ENCODE assay signal across 8 mouse cellular contexts in genomic region chrX:7947900-7948492, GRCm38 (mm10). TPM values are rescaled to one million over a fixed set of nuclear protein-coding genes. Genes with fewer than 3 reads are reported as not detected.
DNase-seq lines count a peak whose midpoint lies in the region; ATAC-seq and TF ChIP-seq lines count a peak whose summit lies in the region.

No protein-coding gene starts in this region.

- peak overlapping the region; percentile 40 for H3K4me2 ChIP-seq in forebrain, embryonic 15.5 days (replicated peaks)

- TF ChIP-seq POLR2A in lung, adult 2 months (IDR thresholded peaks at IDR 0.05; ENCODE audit: borderline replicate concordance, extremely low read depth, low read depth, low read length): no peak

- intact Hi-C loops in heart, postnatal 25 days (cut with DNase I): loop anchor here (10.0 kb wide), 1 partner anchor 343 kb away; the partner anchor contains the start of genes Cacna1f and Ccdc22

- peak; percentile 92 for DNase-seq in ES-E14 (ENCODE audit: low read depth, low spot score)
- DNase-seq in cerebellum, adult 11-12 months: peak; percentile 96
- DNase-seq in heart, postnatal 25 days (ENCODE audit: low spot score): peak; percentile 93
- peak; percentile 93 to 95 for DNase-seq in layer of hippocampus, adult 18-20 months (ENCODE audit: low spot score in 2 of 2)
- peak; percentile 88 for DNase-seq in lung, adult 2 months
- DNase-seq in thymus, adult 18-20 months: peak; percentile 65 to 82

- ATAC-seq in forebrain, embryonic 15.5 days (replicated peaks): peak; percentile 99
- peak; percentile 93 for ATAC-seq in neutrophil, adult 5-6 weeks (ENCODE audit: extremely low read depth, insufficient number of reproducible peaks, low FRiP score, poor library complexity, severe bottlenecking)

- peak overlapping the region; percentile 82 for H3K9ac ChIP-seq in ES-E14 (ENCODE audit: insufficient read depth, low read depth, low read length, poor library complexity, severe bottlenecking)
- peak overlapping the region; percentile 53 for H3K9ac ChIP-seq in forebrain, embryonic 15.5 days (replicated peaks)

- peaks cover 15% of the 10 kb centered on the region for H3K36me3 ChIP-seq in ES-E14 (ENCODE audit: control insufficient read depth, insufficient read depth, low read length, poor library complexity, severe bottlenecking)
- no peaks in the 10 kb centered on the region for H3K36me3 ChIP-seq in forebrain, embryonic 15.5 days

- H3K27me3 ChIP-seq in forebrain, embryonic 15.5 days: no peaks in the 10 kb centered on the region

- no peak for TF ChIP-seq CTCF in lung, adult 2 months (IDR thresholded peaks at IDR 0.05; ENCODE audit: insufficient read depth, low read length)

- 18% methylated on average over 38 of the region's 38 CpGs for WGBS in forebrain, embryonic 15.5 days
- 30% methylated on average over 38 of the region's 38 CpGs for WGBS in lung, adult 2 months

- peak overlapping the region; percentile 71 to 90 for H3K4me3 ChIP-seq in ES-E14 (ENCODE audit: insufficient read depth in 1 of 2, low read depth in 1 of 2, low read length in 2 of 2, poor library complexity in 1 of 2, severe bottlenecking in 1 of 2)
- peak overlapping the region; percentile 53 for H3K4me3 ChIP-seq in forebrain, embryonic 15.5 days
- peak overlapping the region; percentile 80 for H3K4me3 ChIP-seq in lung, adult 2 months (replicated peaks; ENCODE audit: extremely low read depth, low read depth, low read length)

- in situ Hi-C loops in ES-E14 (cut with MboI; ENCODE audit: low sequenced_read_pairs in 2 of 2, unreplicated experiment in 2 of 2): no loop called here

- H3K9me3 ChIP-seq in ES-E14 (ENCODE audit: control insufficient read depth, insufficient read depth, low read depth, low read length): no peaks in the 10 kb centered on the region
- H3K9me3 ChIP-seq in forebrain, embryonic 15.5 days: no peaks in the 10 kb centered on the region

- H3K27ac ChIP-seq in ES-E14 (ENCODE audit: insufficient read depth, low read depth, low read length, poor library complexity, severe bottlenecking): peak overlapping the region; percentile 73
- peak overlapping the region; percentile 46 for H3K27ac ChIP-seq in forebrain, embryonic 15.5 days (replicated peaks)

- H3K4me1 ChIP-seq in ES-E14 (ENCODE audit: control insufficient read depth in 2 of 2, insufficient read depth in 2 of 2, low read length in 2 of 2, poor library complexity in 1 of 2): peaks cover 0 to 2% of the 10 kb centered on the region in 2 experiments; a peak in 1 of 4 replicates
- 0 out of 2 replicates have a peak, but pooled peaks cover 4% of the 10 kb centered on the region for H3K4me1 ChIP-seq in forebrain, embryonic 15.5 days
- H3K4me1 ChIP-seq in lung, adult 2 months (ENCODE audit: control insufficient read depth, insufficient read depth, low read length): no peaks in the 10 kb centered on the region

TF ChIP-seq in ES-E14, 5 proteins besides CTCF, POLR2A, EP300 and RAD21:
- TF ChIP-seq MAFK (IDR thresholded peaks at IDR 0.05; ENCODE audit: insufficient read depth, low read depth, low read length) (no peak), CHD2 (IDR thresholded peaks at IDR 0.05; ENCODE audit: low read depth, low read length) (peak; percentile 93)

RNA-seq across cellular contexts. Expression of gene Hdac6, which starts 0.3 kb away (rescaled TPM):
- 54.6 and 98.5 TPM in 2 replicates for total RNA-seq in ES-E14 (2012; rRNA removed)
- 51.3 and 55.7 TPM in 2 replicates for polyA plus RNA-seq in forebrain, embryonic 15.5 days (2015; fragmentation: Nextera tagmentation; extraction: Ambion mirVana)
- total RNA-seq in heart, postnatal 25 days (2021): 10 to 100 TPM in 1 of 2 experiments, 1 to 10 TPM in 1; 9.9 to 12.4 TPM
- total RNA-seq in layer of hippocampus, adult 18-20 months (2021): 10 to 100 TPM; 41.6 to 43.5 TPM
- 16.0 and 22.8 TPM in 2 replicates for polyA plus RNA-seq in lung, adult 2 months (2012; rRNA removed)
- 6.4 and 9.7 TPM in 2 replicates for total RNA-seq in neutrophil, adult 5-6 weeks (2017)

RNA-seq across cellular contexts. Expression of gene Eras, which starts 19.6 kb away (rescaled TPM):
- 60.6 and 60.8 TPM in 2 replicates for total RNA-seq in ES-E14 (2012; rRNA removed)
- polyA plus RNA-seq in forebrain, embryonic 15.5 days (2015; fragmentation: Nextera tagmentation; extraction: Ambion mirVana): not detected in 2 replicates
- total RNA-seq in heart, postnatal 25 days (2021): not detected
- not detected for total RNA-seq in layer of hippocampus, adult 18-20 months (2021)
- polyA plus RNA-seq in lung, adult 2 months (2012; rRNA removed): not detected in 2 replicates
- total RNA-seq in neutrophil, adult 5-6 weeks (2017): not detected in 2 replicates

RNA-seq across cellular contexts. Expression of gene Pcsk1n, which starts 28.4 kb away (rescaled TPM):
- total RNA-seq in ES-E14 (2012; rRNA removed): 10.5 and 25.2 TPM in 2 replicates
- polyA plus RNA-seq in forebrain, embryonic 15.5 days (2015; fragmentation: Nextera tagmentation; extraction: Ambion mirVana): 131 and 141 TPM in 2 replicates
- total RNA-seq in heart, postnatal 25 days (2021): under 1 TPM in 1 of 2 experiments, not detected in 1; 0.11 TPM
- total RNA-seq in layer of hippocampus, adult 18-20 months (2021): 100 to 1,000 TPM; 437 to 442 TPM
- polyA plus RNA-seq in lung, adult 2 months (2012; rRNA removed): 0.41 and 0.53 TPM in 2 replicates
- total RNA-seq in neutrophil, adult 5-6 weeks (2017): not detected in 2 replicates

RNA-seq across cellular contexts. Expression of gene Gata1, which starts 29.9 kb away (rescaled TPM):
- 1.1 and 1.3 TPM in 2 replicates for total RNA-seq in ES-E14 (2012; rRNA removed)
- polyA plus RNA-seq in forebrain, embryonic 15.5 days (2015; fragmentation: Nextera tagmentation; extraction: Ambion mirVana): 0.09 and 0.15 TPM in 2 replicates
- under 1 TPM in 1 of 2 experiments, not detected in 1; 0.53 TPM for total RNA-seq in heart, postnatal 25 days (2021)
- not detected for total RNA-seq in layer of hippocampus, adult 18-20 months (2021)
- 0.76 and 1.8 TPM in 2 replicates for polyA plus RNA-seq in lung, adult 2 months (2012; rRNA removed)
- 1.4 and 2.0 TPM in 2 replicates for total RNA-seq in neutrophil, adult 5-6 weeks (2017)

RNA-seq across cellular contexts. Expression of gene Gm10490, which starts 38.7 kb away (rescaled TPM):
- not detected in 2 replicates for total RNA-seq in ES-E14 (2012; rRNA removed)
- not detected in 2 replicates for polyA plus RNA-seq in forebrain, embryonic 15.5 days (2015; fragmentation: Nextera tagmentation; extraction: Ambion mirVana)
- not detected for total RNA-seq in heart, postnatal 25 days (2021)
- not detected for total RNA-seq in layer of hippocampus, adult 18-20 months (2021)
- not detected in 2 replicates for polyA plus RNA-seq in lung, adult 2 months (2012; rRNA removed)
- total RNA-seq in neutrophil, adult 5-6 weeks (2017): 1.9 TPM in 1 of 2 replicates, not detected in the other

Comparison
In these comparisons a context has a peak if more than half of its experiments do, and no peak if none do; other contexts are left out.
1. Peak in every context shown above with its lines: DNase-seq, ATAC-seq, H3K4me3 ChIP-seq and H3K27ac ChIP-seq.
2. RNA of gene Eras, which starts 19.6 kb away (total RNA-seq): 60.6 to 60.8 TPM in ES-E14; not detected in heart, postnatal 25 days, not detected in layer of hippocampus, adult 18-20 months and not detected in neutrophil, adult 5-6 weeks; every median in the first group is over 10 times any median in the second.
3. RNA of gene Pcsk1n, which starts 28.4 kb away (total RNA-seq): 437 to 442 TPM in layer of hippocampus, adult 18-20 months; 10.5 to 25.2 TPM in ES-E14, 0.11 TPM in heart, postnatal 25 days and not detected in neutrophil, adult 5-6 weeks; every median in the first group is over 10 times any median in the second.